Mouse (Mus musculus): ENCODE measurements around the gene March7. TPM values are rescaled to one million over a fixed set of nuclear protein-coding genes. Genes with fewer than 3 reads are reported as not detected.

March7 gene
- polyA plus RNA-seq, 2 experiments = 12.1 to 19.9 TPM

DNA sequence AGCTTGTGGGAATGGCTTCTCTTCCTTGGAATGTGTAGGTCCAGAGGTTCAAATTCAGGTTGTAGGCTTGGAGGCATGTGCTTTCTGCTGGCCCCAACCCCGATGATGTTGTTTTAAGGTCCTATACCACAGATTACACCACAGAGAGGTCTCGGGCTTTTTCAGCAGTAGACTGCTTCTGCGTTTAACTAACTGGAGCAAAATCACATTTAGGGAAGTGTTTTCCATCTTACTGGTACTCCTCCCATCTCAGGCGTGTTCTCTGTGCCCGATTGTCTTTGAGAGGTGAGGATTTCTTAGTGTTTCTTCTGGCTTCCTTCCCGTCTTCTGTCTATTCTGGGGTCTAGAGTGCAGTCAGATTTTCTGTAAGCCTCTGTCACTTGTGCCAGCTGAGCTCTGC lies 7.9 kb downstream of the March7 start:
- no peak overlapping the region for H3K27ac ChIP-seq
- no peak overlapping the region for H3K4me3 ChIP-seq (ENCODE audit: insufficient read depth in 1 of 2, low read depth in 2 of 2, low read length in 2 of 2)
- DNase-seq (ENCODE audit: low read depth in 3 of 3, low spot score in 3 of 3) (no peak), ATAC-seq (ENCODE audit: insufficient read depth) (no peak)
- no peaks in the 10 kb centered on the region for H3K9me3 ChIP-seq (ENCODE audit: control insufficient read depth, low read length)
- TF ChIP-seq CTCF (IDR thresholded peaks at IDR 0.05; ENCODE audit: low read depth) = no peak
- TF ChIP-seq EP300 (IDR thresholded peaks at IDR 0.05; ENCODE audit: low read depth) = no peak
- H3K4me1 ChIP-seq (replicated peaks; ENCODE audit: control insufficient read depth in 2 of 2, insufficient read depth in 2 of 2, low read length in 1 of 2) = peaks cover 3 to 20% of the 10 kb centered on the region in 2 experiments
- 63% methylated on average over 6 of the region's 6 CpGs for WGBS (ENCODE audit: insufficient replicate concordance)
- no peak overlapping the region for H3K9ac ChIP-seq (replicated peaks)
- no peak overlapping the region for H3K4me2 ChIP-seq (ENCODE audit: low read depth)
- H3K36me3 ChIP-seq (replicated peaks; ENCODE audit: control insufficient read depth, insufficient read depth, low read depth) = no peaks in the 10 kb centered on the region; the same call in 1 of the 2 replicates
- H3K27me3 ChIP-seq (ENCODE audit: control insufficient read depth, insufficient read depth, low read length) = no peaks in the 10 kb centered on the region

DNA sequence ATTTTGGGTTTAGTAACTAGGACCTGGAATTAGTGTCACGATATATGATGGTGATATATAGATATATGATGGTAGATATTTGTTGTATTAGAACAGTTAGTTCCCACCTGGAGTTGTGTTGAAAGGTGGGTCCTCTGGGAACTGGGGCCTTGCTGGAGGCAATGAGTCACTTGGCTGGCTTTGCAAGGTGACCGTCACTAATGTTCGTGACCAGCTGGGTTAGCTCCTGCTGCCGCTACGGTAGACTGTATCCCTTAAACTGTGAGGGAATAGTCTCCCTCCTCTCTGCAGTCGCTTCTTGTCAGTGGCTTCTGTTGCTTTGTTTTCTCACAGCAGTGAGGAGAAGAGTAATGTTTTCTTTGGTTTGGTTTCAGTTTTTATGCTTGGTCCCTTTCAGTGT lies 11.5 kb downstream of the March7 start:
- TF ChIP-seq EP300 (IDR thresholded peaks at IDR 0.05; ENCODE audit: low read depth) = no peak
- no peak for TF ChIP-seq CTCF (IDR thresholded peaks at IDR 0.05; ENCODE audit: low read depth)
- Histone ChIP-seq H3K9ac (replicated peaks) (no peak overlapping the region), H3K27me3 (ENCODE audit: control insufficient read depth, insufficient read depth, low read length) (no peaks in the 10 kb centered on the region), H3K9me3 (ENCODE audit: control insufficient read depth, low read length) (no peaks in the 10 kb centered on the region), H3K36me3 (replicated peaks; ENCODE audit: control insufficient read depth, insufficient read depth, low read depth) (no peaks in the 10 kb centered on the region), H3K4me2 (ENCODE audit: low read depth) (no peak overlapping the region), H3K4me1 (replicated peaks; ENCODE audit: control insufficient read depth in 2 of 2, insufficient read depth in 2 of 2, low read length in 1 of 2) (peaks cover 0 to 4% of the 10 kb centered on the region in 2 experiments; a peak in 2 of 4 replicates), H3K27ac (no peak overlapping the region), H3K4me3 (ENCODE audit: insufficient read depth in 1 of 2, low read depth in 2 of 2, low read length in 2 of 2) (no peak overlapping the region)
- DNase-seq (ENCODE audit: low read depth in 3 of 3, low spot score in 3 of 3) (no peak), ATAC-seq (ENCODE audit: insufficient read depth) (no peak)
- 76% methylated on average over 6 of the region's 6 CpGs for WGBS (ENCODE audit: insufficient replicate concordance)

GRCm38 (mm10) chr2:60221954-60222353 lies 12.3 kb downstream of the March7 start:
- Histone ChIP-seq H3K27ac (no peak overlapping the region), H3K9me3 (ENCODE audit: control insufficient read depth, low read length) (no peaks in the 10 kb centered on the region), H3K4me3 (ENCODE audit: insufficient read depth in 1 of 2, low read depth in 2 of 2, low read length in 2 of 2) (no peak overlapping the region), H3K4me1 (replicated peaks; ENCODE audit: control insufficient read depth in 2 of 2, insufficient read depth in 2 of 2, low read length in 1 of 2) (peaks cover 0 to 4% of the 10 kb centered on the region in 2 experiments; a peak in 2 of 4 replicates), H3K36me3 (replicated peaks; ENCODE audit: control insufficient read depth, insufficient read depth, low read depth) (no peaks in the 10 kb centered on the region), H3K4me2 (ENCODE audit: low read depth) (no peak overlapping the region), H3K27me3 (ENCODE audit: control insufficient read depth, insufficient read depth, low read length) (no peaks in the 10 kb centered on the region), H3K9ac (replicated peaks) (no peak overlapping the region)
- ATAC-seq (ENCODE audit: insufficient read depth) (no peak), DNase-seq (ENCODE audit: low read depth in 3 of 3, low spot score in 3 of 3) (no peak)
- no peak for TF ChIP-seq EP300 (IDR thresholded peaks at IDR 0.05; ENCODE audit: low read depth)
- no peak for TF ChIP-seq CTCF (IDR thresholded peaks at IDR 0.05; ENCODE audit: low read depth)
- 85% methylated on average over 2 of the region's 2 CpGs for WGBS (ENCODE audit: insufficient replicate concordance)

- no peak overlapping the region for H3K4me3 ChIP-seq (ENCODE audit: insufficient read depth in 1 of 2, low read depth in 2 of 2, low read length in 2 of 2)
- WGBS (ENCODE audit: insufficient replicate concordance) = 43% methylated on average over 1 of the region's 1 CpGs
Observed at GRCm38 (mm10) chr2:60223489-60223888, 13.8 kb downstream of the March7 start.

GRCm38 (mm10) chr2:60228470-60228869 lies 18.8 kb downstream of the March7 start:
- ATAC-seq (ENCODE audit: insufficient read depth) (no peak), DNase-seq (ENCODE audit: low read depth in 3 of 3, low spot score in 3 of 3) (no peak)
- 81% methylated on average over 1 of the region's 1 CpGs for WGBS (ENCODE audit: insufficient replicate concordance)
- H3K27me3 ChIP-seq (ENCODE audit: control insufficient read depth, insufficient read depth, low read length) = no peaks in the 10 kb centered on the region
- H3K9ac ChIP-seq (replicated peaks) = no peak overlapping the region
- no peak overlapping the region for H3K4me3 ChIP-seq (ENCODE audit: insufficient read depth in 1 of 2, low read depth in 2 of 2, low read length in 2 of 2)
- H3K27ac ChIP-seq = no peak overlapping the region
- no peaks in the 10 kb centered on the region for H3K9me3 ChIP-seq (ENCODE audit: control insufficient read depth, low read length)
- no peak for TF ChIP-seq EP300 (IDR thresholded peaks at IDR 0.05; ENCODE audit: low read depth)
- TF ChIP-seq CTCF (IDR thresholded peaks at IDR 0.05; ENCODE audit: low read depth) = no peak
- H3K36me3 ChIP-seq (replicated peaks; ENCODE audit: control insufficient read depth, insufficient read depth, low read depth) = peaks cover 28% of the 10 kb centered on the region
- H3K4me2 ChIP-seq (ENCODE audit: low read depth) = no peak overlapping the region
- peaks cover 4 to 9% of the 10 kb centered on the region in 2 experiments; a peak in 3 of 4 replicates for H3K4me1 ChIP-seq (replicated peaks; ENCODE audit: control insufficient read depth in 2 of 2, insufficient read depth in 2 of 2, low read length in 1 of 2)

More at GRCm38 (mm10) chr2:60223489-60223888, 13.8 kb downstream of the March7 start:
- Histone ChIP-seq H3K27ac (no peak overlapping the region), H3K27me3 (ENCODE audit: control insufficient read depth, insufficient read depth, low read length) (no peaks in the 10 kb centered on the region), H3K4me1 (replicated peaks; ENCODE audit: control insufficient read depth in 2 of 2, insufficient read depth in 2 of 2, low read length in 1 of 2) (peaks cover 3 to 10% of the 10 kb centered on the region in 2 experiments; a peak in 3 of 4 replicates), H3K9me3 (ENCODE audit: control insufficient read depth, low read length) (no peaks in the 10 kb centered on the region), H3K4me2 (ENCODE audit: low read depth) (no peak overlapping the region), H3K9ac (replicated peaks) (no peak overlapping the region), H3K36me3 (replicated peaks; ENCODE audit: control insufficient read depth, insufficient read depth, low read depth) (no peaks in the 10 kb centered on the region)
- no peak for DNase-seq (ENCODE audit: low read depth in 3 of 3, low spot score in 3 of 3)
- no peak for ATAC-seq (ENCODE audit: insufficient read depth)
- no peak for TF ChIP-seq CTCF (IDR thresholded peaks at IDR 0.05; ENCODE audit: low read depth)
- no peak for TF ChIP-seq EP300 (IDR thresholded peaks at IDR 0.05; ENCODE audit: low read depth)
